Mouse (Mus musculus): Measurements from ENCODE around the gene Gm38100. TPM values are rescaled to one million over a fixed set of nuclear protein-coding genes. Genes with fewer than 3 reads are reported as not detected.

Gm38100 gene
- polyA plus RNA-seq, 1 experiment: not detected

GRCm38 (mm10) chr1:175913728-175914303, 6.3 kb upstream of the Gm38100 start:
- TF ChIP-seq CTCF (IDR thresholded peaks at IDR 0.05; ENCODE audit: low read depth, low read length): no peak
- TF ChIP-seq POLR2A (IDR thresholded peaks at IDR 0.05; ENCODE audit: borderline replicate concordance, low read depth, low read length): no peak

GRCm38 (mm10) chr1:175921091-175921490, 962 bp downstream of the Gm38100 start:
- TF ChIP-seq POLR2A (IDR thresholded peaks at IDR 0.05; ENCODE audit: borderline replicate concordance, low read depth, low read length) (no peak), CTCF (IDR thresholded peaks at IDR 0.05; ENCODE audit: low read depth, low read length) (no peak)
- Histone ChIP-seq H3K4me1 (ENCODE audit: control insufficient read depth, insufficient read depth, low read length) (no peaks in the 10 kb centered on the region), H3K4me3 (ENCODE audit: insufficient read depth, low read length) (no peak overlapping the region), H3K27ac (ENCODE audit: insufficient read depth, low read depth, low read length) (no peak overlapping the region)

More at GRCm38 (mm10) chr1:175913728-175914303, 6.3 kb upstream of the Gm38100 start:
- H3K4me3 ChIP-seq (ENCODE audit: insufficient read depth, low read length): no peak overlapping the region
- H3K27ac ChIP-seq (ENCODE audit: insufficient read depth, low read depth, low read length): no peak overlapping the region
- H3K4me1 ChIP-seq (ENCODE audit: control insufficient read depth, insufficient read depth, low read length): no peaks in the 10 kb centered on the region

GRCm38 (mm10) chr1:175923848-175924787, 4.0 kb downstream of the Gm38100 start:
- no peak overlapping the region for H3K4me3 ChIP-seq (ENCODE audit: insufficient read depth, low read length)
- TF ChIP-seq POLR2A (IDR thresholded peaks at IDR 0.05; ENCODE audit: borderline replicate concordance, low read depth, low read length): no peak
- TF ChIP-seq CTCF (IDR thresholded peaks at IDR 0.05; ENCODE audit: low read depth, low read length): peak; percentile 24; the same call in 1 of the 2 replicates

GRCm38 (mm10) chr1:175931391-175931790, 11.3 kb downstream of the Gm38100 start:
- no peak overlapping the region for H3K27ac ChIP-seq (ENCODE audit: insufficient read depth, low read depth, low read length)
- TF ChIP-seq CTCF (IDR thresholded peaks at IDR 0.05; ENCODE audit: low read depth, low read length): no peak
- no peak for TF ChIP-seq POLR2A (IDR thresholded peaks at IDR 0.05; ENCODE audit: borderline replicate concordance, low read depth, low read length)

More at GRCm38 (mm10) chr1:175923848-175924787, 4.0 kb downstream of the Gm38100 start:
- Histone ChIP-seq H3K27ac (ENCODE audit: insufficient read depth, low read depth, low read length) (no peak overlapping the region), H3K4me1 (ENCODE audit: control insufficient read depth, insufficient read depth, low read length) (no peaks in the 10 kb centered on the region)

GRCm38 (mm10) chr1:175936282-175936737, 16.2 kb downstream of the Gm38100 start:
- Histone ChIP-seq H3K27ac (ENCODE audit: insufficient read depth, low read depth, low read length) (no peak overlapping the region), H3K4me1 (ENCODE audit: control insufficient read depth, insufficient read depth, low read length) (no peaks in the 10 kb centered on the region), H3K4me3 (ENCODE audit: insufficient read depth, low read length) (no peak overlapping the region)
- TF ChIP-seq CTCF (IDR thresholded peaks at IDR 0.05; ENCODE audit: low read depth, low read length) (no peak), POLR2A (IDR thresholded peaks at IDR 0.05; ENCODE audit: borderline replicate concordance, low read depth, low read length) (no peak)

More at GRCm38 (mm10) chr1:175931391-175931790, 11.3 kb downstream of the Gm38100 start:
- H3K4me1 ChIP-seq (ENCODE audit: control insufficient read depth, insufficient read depth, low read length): no peaks in the 10 kb centered on the region
- H3K4me3 ChIP-seq (ENCODE audit: insufficient read depth, low read length): no peak overlapping the region

- Histone ChIP-seq H3K4me1 (ENCODE audit: control insufficient read depth, insufficient read depth, low read length) (no peaks in the 10 kb centered on the region), H3K4me3 (ENCODE audit: insufficient read depth, low read length) (no peak overlapping the region), H3K27ac (ENCODE audit: insufficient read depth, low read depth, low read length) (no peak overlapping the region)
- no peak for TF ChIP-seq CTCF (IDR thresholded peaks at IDR 0.05; ENCODE audit: low read depth, low read length)
- TF ChIP-seq POLR2A (IDR thresholded peaks at IDR 0.05; ENCODE audit: borderline replicate concordance, low read depth, low read length): no peak
These were observed 18.6 kb downstream of the Gm38100 start for GRCm38 (mm10) chr1:175938731-175939130.

DNA sequence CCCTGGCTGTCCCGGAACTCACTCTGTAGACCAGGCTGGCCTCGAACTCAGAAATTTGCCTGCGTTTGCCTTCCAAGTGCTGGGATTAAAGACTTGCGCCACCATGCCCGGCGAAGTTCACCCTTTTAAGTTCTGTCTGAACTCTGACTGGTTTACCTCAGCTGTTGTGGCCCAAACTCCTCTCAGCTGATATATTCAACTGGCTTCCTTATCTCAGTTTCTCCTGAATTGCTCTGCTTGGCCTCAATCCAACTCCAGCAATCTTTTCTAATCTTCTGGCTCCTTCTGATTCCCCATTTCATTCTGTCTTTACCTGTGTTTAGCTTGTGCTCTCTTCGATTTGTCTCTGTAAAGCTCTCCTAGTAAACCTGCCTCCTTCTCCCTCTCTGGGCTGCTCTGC, 23.0 kb downstream of the Gm38100 start:
- no peaks in the 10 kb centered on the region for H3K4me1 ChIP-seq (ENCODE audit: control insufficient read depth, insufficient read depth, low read length)
- no peak overlapping the region for H3K4me3 ChIP-seq (ENCODE audit: insufficient read depth, low read length)
- no peak overlapping the region for H3K27ac ChIP-seq (ENCODE audit: insufficient read depth, low read depth, low read length)
- TF ChIP-seq POLR2A (IDR thresholded peaks at IDR 0.05; ENCODE audit: borderline replicate concordance, low read depth, low read length): no peak
- TF ChIP-seq CTCF (IDR thresholded peaks at IDR 0.05; ENCODE audit: low read depth, low read length): no peak

DNA sequence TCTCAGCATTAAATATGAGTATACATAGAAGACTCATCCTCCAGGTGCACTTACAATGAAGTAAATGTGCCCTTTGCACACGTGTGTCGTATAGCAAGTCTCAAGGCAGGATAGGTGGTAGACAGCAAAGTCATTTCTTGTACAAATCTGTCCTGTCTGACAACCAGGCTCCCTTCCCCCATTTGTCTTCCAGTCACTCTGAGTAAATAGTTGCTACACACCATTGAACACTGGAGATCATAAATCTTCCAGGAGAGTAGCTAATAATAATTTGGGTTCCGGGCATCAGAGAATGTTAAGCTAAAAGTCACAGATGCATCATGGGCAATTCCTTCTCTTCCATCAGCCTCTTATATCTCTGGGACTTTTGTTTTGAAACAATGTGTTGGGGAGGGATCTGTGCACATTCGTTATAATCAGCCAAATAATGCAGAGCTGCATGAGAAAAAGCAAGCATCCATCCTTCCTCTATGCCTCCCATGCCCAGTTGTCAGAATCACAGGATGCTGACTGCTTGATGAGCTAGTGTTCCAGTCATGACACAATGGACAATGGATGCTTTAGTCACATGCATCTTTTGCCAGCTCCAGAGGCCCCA, 26.7 kb downstream of the Gm38100 start:
- TF ChIP-seq POLR2A (IDR thresholded peaks at IDR 0.05; ENCODE audit: borderline replicate concordance, low read depth, low read length) (no peak), CTCF (IDR thresholded peaks at IDR 0.05; ENCODE audit: low read depth, low read length) (no peak)
- Histone ChIP-seq H3K27ac (ENCODE audit: insufficient read depth, low read depth, low read length) (no peak overlapping the region), H3K4me1 (ENCODE audit: control insufficient read depth, insufficient read depth, low read length) (no peaks in the 10 kb centered on the region)

GRCm38 (mm10) chr1:175950421-175950820, 30.3 kb downstream of the Gm38100 start:
- no peak for TF ChIP-seq CTCF (IDR thresholded peaks at IDR 0.05; ENCODE audit: low read depth, low read length)
- no peak for TF ChIP-seq POLR2A (IDR thresholded peaks at IDR 0.05; ENCODE audit: borderline replicate concordance, low read depth, low read length)
- H3K4me1 ChIP-seq (ENCODE audit: control insufficient read depth, insufficient read depth, low read length): no peaks in the 10 kb centered on the region
- no peak overlapping the region for H3K27ac ChIP-seq (ENCODE audit: insufficient read depth, low read depth, low read length)
- H3K4me3 ChIP-seq (ENCODE audit: insufficient read depth, low read length): no peak overlapping the region

More for the DNA sequence above, 26.7 kb downstream of the Gm38100 start:
- H3K4me3 ChIP-seq (ENCODE audit: insufficient read depth, low read length): no peak overlapping the region
